Mouse (Mus musculus) thymus, adult 2 months (tissue): ENCODE measurements around the gene Cacna1c.

Source experiments
- CTCF ChIP-seq: fragments of 200-500 bp; IDR thresholded peaks from 2 replicates; pipeline ENCODE4 v1.5.1; 2012; ENCODE audit warnings: mild to moderate bottlenecking, control low read depth, low read length, moderate library complexity, borderline replicate concordance; ENCODE audit not compliant: control insufficient read depth, poor library complexity, insufficient read depth; ENCODE audit errors: extremely low read depth
- POLR2A ChIP-seq: fragments of 200-500 bp; IDR thresholded peaks from 2 replicates; pipeline ENCODE4 v1.6.1; 2012; ENCODE audit warnings: mild to moderate bottlenecking, low read length, control low read depth, moderate library complexity; ENCODE audit not compliant: control insufficient read depth, poor library complexity, insufficient read depth; ENCODE audit errors: extremely low read depth

GRCm38 (mm10) chr6:118832616-118833015, 363.6 kb downstream of the Cacna1c start:
- no peak for TF ChIP-seq CTCF
- TF ChIP-seq POLR2A = no peak
